Mouse (Mus musculus): Measurements from ENCODE around the gene Cib2.

Gene Cib2

DNA sequence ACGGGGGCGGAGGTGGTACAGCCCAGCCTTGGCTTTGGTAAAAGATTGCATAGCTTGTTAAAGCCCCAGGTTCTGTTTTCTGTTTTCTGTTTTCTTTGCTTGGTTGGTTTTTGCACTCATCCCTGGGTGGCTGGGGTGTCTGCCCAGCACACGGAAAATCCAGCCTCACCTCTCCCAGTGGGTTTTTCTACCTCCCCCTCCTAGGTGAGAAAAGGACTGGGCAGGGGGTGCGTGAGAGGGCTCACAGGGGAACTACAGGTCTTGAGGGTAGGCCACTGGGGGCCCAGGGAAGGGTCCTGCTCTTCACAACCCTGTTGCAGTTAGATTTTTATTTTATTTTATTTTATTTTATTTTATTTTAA lies 15.1 kb downstream of the Cib2 start:
- ATAC-seq (ENCODE audit: low TSS enrichment), result no peak

DNA sequence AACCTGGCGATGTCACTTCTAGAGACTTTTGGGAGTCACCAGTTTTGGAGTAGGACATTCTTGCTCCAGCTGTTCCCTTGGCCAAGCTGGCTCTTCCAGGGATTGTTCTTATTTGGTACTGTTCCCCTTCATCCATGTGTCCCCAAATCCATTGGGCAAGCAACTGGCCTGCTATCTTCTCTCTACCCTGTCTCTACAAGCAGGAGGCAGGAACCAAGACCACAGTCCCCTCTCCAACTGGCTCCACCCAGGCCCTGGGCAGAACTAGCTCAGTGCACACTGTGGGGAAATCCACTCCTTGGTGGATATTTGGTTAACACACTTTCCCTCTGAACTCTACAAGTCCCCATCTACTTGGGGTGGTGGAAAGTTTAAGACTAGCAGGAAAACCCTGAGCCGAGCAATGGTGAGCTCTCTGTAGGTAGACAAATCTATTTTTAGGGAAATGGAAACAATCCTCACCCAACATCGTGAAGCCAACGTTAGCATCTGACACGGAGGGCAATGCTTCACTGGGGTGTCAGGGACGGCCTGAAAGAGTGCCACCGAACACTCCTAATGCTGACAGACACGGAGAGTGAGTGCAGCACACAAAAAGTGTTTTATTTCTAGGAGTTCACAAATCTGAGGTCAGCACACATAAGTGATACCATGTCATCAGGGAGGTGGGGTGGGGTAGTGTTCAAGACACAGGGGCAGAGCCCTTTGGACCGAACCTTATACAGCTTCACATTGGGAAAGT lies 15.6 kb downstream of the Cib2 start:
- no peak for ATAC-seq (ENCODE audit: low TSS enrichment)

DNA sequence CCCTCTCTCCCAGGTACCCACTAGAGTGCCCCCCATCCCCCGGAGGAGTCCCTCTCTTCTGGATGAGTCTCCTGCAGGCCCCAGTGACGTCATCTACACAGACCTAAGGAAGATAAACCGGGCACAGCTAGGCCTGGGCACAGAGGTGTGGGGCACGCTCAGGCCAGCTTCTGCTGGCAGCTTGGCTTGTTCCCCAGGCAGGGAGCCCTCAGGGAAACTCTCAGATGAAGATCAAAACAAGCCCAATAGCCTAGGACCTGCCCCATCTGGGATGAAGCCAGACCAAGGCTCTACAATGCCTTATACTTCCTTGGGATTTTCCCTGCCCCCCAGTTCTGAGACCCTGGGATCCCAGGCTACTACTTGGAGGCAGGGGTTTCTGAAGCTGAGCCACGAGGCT lies 19.2 kb downstream of the Cib2 start:
- ATAC-seq (ENCODE audit: low TSS enrichment), result no peak

DNA sequence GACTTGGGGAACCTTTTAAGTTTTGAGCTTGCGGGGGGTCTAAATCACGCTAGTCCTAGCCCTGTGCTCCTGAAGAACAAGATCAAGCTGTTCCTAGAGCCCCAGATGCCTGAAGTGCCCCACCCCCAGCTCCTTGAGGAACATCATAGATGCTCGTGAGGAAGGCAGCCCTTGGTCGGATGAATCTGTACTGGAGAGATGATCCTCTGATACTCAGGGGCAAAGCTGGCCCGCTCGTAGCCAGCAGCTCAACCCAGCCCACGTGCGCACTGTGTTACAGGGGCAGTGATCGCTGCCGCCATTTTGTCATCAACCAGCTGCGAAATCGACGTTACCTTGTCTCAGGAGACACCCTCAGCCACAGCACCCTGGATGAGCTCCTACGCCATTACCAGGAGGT lies 21.3 kb downstream of the Cib2 start, which contains the start of gene Sh2d7:
Gene Sh2d7 (plus strand): TSS at position 301 of the 400 bp plus-strand sequence.
- ATAC-seq (ENCODE audit: low TSS enrichment), result no peak

DNA sequence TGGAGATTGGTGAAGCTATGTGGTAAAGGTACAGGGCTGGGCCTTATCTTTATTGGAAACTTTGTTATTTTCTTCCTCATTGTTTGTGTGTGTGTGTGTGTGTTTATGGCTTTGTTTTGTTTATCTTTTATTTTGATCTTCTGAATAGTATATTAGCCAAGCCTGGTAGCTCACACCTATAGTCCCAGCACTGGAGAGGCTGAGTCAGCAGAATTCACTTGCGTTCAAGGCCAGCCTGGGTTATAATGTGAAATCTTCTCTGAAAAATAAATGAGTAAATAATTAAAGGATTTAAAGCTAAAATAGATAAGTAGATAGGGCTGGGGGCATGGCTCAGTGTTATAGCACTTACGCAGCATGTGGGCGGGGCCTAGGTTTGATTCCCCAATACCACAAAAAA lies 21.8 kb downstream of the Cib2 start:
- ATAC-seq (ENCODE audit: low TSS enrichment), result no peak

DNA sequence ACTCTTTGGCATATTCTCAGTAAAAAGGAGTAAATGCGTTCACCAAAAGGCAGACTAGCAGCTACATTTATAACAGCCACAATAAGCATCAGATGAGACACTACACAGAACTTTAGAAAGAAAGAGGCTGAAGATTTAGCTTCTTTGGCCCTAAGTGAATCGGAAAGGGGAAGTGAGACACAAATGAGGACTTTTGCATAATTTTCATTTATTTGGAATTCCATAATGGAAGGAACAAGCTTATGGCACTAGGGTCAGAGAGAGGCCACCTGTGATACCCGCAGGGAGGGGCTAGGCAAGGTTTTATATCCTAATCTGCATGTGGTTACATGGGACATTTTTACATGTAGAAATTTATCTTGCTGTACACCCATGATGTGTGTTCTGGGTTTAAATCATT lies 22.5 kb downstream of the Cib2 start:
- no peak for ATAC-seq (ENCODE audit: low TSS enrichment)

DNA sequence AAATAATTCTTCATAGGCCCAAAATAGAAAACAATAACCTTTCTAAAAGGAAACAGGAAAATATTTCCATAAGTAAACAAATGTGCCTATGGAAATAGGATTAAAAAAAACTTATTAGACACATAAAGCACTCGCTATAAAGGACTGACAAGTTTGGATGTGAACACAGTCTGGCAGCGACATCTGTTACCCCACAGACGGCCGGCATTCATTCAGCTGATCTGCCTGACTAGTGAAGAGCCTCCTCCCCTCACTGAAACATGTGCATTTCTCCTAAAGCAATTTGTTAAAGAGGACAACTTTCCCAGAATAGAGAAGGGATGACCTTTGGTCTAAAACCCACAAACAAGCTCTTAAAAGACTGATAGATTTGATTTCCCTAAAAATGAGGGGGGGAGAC lies 23.0 kb downstream of the Cib2 start:
- peak; percentile 48; the same call in 1 of the 2 replicates for ATAC-seq (ENCODE audit: low TSS enrichment)

DNA sequence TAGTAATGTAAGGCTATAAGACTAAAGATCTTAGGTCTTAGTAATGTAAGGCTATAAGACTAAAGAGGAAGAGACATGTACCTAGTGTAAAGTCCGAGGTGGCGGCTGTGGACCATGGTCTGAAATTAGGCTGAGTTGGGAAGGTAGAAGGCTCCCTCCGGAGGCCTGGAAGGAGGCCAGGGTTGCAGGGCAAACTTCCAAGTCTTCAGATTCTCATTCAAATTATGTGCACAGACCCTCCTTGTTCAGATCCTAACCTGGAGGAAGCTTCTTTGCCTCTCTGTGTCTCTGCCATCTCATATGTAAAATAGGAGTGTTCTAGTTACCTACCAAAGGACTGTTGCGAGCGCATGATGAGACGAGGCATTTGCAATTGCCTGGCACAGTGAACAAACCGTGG lies 23.8 kb downstream of the Cib2 start:
- ATAC-seq (ENCODE audit: low TSS enrichment), result no peak

DNA sequence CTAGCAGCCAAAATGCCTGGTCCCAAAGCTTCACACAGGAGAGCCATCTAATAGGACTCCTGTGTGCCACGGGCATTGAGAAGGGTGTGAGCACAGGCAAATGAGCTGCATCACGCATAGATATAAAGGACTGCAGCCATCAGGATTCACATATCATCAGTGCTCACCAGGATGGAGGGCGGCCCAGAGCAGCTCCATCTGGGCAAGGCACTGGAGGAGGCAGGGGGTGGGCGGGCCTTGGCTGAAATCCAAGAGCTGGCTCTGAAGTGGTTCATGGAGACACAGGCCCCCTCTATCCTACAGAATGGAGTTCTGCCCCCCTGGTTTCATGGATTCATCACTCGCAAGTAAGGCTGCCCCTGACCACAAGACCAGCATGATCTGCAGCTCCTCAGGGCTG lies 26.0 kb downstream of the Cib2 start:
- ATAC-seq (ENCODE audit: low TSS enrichment), result peak; percentile 62

DNA sequence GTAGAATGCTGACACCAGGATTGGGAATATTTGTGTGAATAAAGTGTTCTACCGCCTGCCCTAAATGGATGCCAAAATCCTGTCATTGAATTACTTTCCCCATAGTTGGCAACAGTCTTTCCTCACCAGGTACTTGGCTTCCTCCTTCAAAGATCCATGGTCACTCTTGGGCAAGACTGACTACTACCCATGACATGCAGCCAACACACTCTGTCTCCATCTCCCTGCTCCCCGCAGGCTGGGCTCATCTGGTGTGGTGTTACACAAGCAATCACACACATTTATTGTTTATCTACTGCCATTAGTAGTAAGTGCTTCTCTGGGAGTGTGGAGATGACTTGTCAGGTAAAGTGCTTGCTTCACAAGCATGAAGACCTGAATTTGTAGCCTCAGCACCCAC lies 27.1 kb downstream of the Cib2 start:
- no peak for ATAC-seq (ENCODE audit: low TSS enrichment)

DNA sequence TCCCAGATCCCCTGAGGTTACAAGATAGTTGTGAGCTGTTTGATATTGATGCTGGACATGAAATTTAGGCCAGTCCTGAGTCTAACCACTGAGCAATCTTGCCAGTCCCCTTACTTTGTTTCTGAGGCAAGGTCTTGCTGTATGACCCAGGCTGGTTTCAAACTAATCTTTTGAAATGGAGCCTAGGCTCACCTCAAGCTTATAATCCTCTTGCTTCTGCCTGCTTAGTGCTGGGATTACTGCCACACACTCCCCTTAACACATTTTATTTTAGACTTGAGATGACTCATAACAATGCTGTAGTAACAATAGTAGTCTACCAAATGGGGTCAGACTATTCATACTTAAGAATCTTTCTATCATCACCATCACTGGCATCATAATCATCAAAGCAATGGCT lies 28.6 kb downstream of the Cib2 start:
- peak; percentile 46; the same call in 1 of the 2 replicates for ATAC-seq (ENCODE audit: low TSS enrichment)

DNA sequence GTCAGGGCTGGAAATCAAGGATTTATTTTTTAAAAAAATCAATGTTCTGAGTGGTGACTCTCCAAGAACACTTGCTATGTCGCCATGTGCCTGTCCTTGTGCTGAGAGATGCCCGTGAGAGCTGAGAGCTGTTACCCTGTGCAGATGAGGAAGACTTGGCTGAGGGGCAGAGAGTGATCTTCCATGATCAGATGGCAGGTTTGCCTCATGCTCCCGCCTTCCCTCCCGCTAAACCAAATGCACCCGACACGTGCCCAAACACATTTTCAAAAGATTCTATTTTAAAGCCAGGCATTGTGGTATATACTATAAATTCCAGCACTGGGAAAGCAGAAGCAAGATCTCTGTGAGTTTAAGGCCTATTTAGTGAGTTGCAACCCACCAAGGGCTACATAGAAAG lies 29.2 kb downstream of the Cib2 start:
- 0 out of 2 replicates have a peak, but pooled peaks have one; percentile 18 for ATAC-seq (ENCODE audit: low TSS enrichment)

DNA sequence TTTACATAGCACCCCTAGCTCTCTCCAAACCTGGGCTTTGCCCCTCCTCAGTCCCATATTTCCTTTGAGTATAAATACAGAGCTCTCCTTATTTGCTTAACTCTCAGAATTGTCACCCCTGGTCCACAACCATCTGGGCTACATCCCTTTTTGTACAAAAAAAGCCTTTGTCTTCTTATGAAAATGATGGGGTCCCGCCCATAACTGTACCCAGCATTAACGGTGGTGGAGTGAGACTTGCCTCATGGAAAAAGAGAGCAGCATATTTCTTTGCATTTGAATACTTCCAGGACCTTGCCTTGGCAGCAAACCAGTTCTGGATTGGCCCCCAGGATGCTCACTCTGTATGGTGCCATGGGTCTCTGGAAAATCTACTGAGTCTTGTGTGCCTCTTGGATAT lies 30.1 kb downstream of the Cib2 start:
- ATAC-seq (ENCODE audit: low TSS enrichment), result no peak

DNA sequence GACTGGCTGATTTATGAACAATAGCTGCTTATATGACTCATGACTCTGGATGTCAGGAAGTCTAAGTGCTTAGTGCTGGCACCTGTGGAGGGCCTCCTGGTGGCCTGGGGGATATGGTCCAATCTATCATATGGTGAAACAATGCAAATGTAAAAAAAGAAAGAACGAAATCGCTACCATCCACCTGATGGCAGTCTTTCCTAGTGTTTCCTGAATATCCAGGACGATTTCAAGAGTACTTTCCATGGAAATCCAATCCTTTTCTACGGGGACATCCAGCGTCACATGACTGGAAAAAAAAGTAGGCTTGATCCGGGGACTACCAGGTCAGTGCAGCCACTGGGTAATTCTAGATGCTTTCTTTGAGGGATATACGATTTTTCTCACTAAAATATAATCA lies 32.3 kb downstream of the Cib2 start:
- peak; percentile 53 for ATAC-seq (ENCODE audit: low TSS enrichment)

DNA sequence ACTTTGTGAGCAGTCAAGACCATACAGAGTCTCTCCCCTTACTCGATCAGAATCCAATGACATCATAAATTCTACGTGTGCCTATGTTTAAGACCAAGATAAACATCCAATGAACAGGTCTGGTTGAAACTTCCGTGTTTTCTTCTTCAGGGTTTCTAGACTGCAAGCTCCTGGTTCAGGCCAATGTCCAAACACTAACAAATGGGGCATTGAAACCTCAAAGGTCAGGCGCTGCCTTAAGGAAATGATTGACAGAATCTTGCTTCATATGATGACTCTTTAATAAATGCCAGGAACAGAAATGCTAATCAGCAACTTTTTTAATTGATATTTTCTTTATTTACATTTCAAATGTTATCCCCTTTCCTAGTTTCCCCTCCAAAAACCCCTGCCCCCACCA lies 39.7 kb downstream of the Cib2 start:
- ATAC-seq (ENCODE audit: low TSS enrichment), result no peak

DNA sequence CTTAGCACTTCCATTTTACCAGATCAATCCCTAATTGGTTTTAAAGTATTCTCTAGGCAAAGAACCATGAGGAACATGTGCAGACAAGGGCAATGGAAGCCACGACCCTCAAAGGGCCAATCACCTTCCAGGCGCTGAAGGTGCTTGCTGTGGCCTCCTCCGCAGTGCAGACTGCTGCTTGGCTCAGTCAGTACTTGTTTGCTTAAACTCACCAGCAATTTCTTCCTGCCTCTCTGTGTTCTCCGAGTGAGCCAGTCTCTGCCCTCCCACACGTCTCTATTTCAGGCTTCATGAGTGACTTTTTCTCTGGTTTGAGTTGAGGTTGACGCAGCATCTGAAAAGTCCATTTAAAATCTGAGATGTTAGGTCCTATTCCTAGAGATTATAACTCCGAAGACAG lies 41.1 kb downstream of the Cib2 start:
- peak; percentile 99 for ATAC-seq (ENCODE audit: low TSS enrichment)

DNA sequence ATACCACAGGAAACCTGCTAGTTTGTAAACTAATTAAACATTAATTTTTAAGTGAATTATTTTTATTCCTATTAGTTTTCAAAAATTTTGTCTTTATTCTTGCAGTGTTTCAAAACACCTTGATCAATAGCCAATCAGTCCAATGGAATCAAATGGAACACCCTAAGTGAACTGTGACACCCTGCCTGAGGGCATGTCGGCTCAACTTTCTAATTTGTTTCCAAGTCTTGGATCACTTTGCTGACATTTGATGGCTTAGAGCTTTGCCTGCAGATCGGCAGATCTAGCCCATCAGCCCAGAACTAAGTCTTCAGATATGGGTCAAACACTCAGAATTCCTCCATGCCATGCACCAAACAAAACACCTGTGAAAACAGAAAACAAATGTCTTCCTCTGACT lies 44.0 kb downstream of the Cib2 start:
- no peak for ATAC-seq (ENCODE audit: low TSS enrichment)

DNA sequence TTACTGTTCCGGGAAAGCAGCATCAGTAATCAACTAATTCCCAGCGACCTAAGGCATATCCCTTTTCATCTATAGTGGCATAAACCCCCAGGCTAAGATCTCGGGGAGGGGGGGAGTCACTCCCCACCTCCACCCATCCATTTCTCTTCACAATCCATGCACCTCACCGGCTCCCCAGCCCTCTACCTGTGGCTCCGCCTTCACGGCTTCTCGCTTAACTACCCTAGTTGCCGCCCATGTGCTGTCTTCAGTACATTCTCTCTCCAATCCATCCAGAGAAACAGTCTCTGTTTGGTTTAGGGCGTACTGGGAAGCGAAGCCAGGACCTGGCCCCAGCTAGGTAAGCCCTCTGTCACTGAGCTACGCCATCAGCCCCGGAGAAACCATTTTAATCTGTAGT lies 57.1 kb downstream of the Cib2 start:
- no peak for ATAC-seq (ENCODE audit: low TSS enrichment)

DNA sequence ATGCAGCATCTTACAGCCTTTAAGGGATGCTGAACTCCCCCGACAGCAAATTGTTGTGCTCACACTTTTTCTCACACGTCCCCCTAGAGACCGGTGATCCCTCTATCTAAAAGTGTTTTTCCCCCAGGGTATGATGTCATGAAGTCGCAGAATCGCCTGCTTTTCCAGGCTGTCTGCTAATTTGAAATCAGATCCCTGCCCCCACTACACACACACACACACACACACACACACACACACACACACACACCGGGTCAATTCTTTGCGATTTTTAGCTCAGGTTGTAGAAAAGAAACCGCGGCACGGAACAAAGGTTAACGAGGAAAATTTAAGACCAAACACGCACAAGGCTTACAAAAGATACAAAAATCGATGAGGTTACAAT lies 57.9 kb downstream of the Cib2 start:
- no peak for ATAC-seq (ENCODE audit: low TSS enrichment)

DNA sequence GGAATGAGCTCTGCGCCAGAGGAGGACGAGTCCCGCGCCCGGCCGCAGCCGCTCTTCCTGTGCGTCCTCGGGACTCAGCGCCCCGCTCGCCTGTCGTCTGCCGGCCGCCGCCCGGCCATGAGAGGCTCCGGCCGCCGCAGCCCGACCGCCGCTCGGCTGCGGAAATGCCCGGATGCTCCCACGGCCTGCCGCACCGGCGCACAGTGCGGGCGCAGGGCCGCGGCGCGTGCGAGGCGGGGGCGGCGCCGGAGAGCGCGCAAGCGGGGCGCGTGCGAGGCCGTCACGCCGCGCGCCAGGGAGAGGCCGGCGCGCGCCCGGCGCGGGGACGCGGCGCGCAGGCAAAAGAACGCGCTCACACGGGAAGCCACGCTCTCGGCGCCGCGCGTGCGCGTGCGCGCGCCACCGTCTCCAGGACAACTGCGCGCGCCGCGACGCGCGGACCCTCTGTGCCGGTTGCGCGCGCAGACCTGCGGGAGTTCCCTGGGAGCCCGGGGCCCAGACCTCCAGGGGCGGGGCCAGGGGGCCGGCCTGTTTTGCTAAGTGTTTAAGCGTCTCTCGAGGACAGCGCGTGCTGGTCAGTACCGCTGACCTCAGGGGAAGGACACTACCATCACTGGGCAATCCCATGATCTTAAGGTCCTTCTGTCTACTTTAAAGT lies 58.4 kb downstream of the Cib2 start, which contains the start of gene Dmxl2:
Gene Dmxl2 (minus strand): TSS at position 174 of the 658 bp plus-strand sequence.
- peak; percentile 86 for ATAC-seq (ENCODE audit: low TSS enrichment)

DNA sequence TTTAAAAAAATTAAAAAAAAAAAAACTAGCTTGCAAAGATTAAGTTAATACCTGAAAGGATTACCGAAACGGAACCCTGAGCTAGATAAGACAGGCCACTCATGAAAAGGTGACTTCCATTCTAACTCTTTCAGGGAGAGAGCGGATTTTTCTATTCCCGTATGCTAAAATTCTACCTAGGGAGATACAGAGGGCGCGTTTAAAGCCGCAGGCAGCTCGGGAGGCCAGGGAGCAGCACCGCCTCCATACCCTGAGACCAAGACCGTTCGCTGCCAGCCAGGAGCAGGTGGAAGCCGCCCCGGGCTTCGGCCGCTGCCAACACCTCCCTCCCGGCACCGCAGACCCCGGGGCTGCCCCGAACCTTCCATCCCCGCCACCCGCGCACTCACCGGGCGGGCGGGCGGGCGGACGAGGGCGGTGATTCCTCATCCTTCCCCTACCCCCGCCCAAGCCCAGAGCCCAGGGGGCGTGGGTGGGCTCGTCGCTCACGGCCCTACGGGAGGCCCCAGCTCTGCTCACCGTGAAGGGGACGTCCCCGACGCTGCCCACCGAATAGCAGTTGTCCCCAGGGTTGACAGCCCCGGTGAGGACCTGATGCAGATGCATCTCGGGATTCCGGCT lies 59.1 kb downstream of the Cib2 start:
- peak; percentile 6; the same call in 1 of the 2 replicates for ATAC-seq (ENCODE audit: low TSS enrichment)

DNA sequence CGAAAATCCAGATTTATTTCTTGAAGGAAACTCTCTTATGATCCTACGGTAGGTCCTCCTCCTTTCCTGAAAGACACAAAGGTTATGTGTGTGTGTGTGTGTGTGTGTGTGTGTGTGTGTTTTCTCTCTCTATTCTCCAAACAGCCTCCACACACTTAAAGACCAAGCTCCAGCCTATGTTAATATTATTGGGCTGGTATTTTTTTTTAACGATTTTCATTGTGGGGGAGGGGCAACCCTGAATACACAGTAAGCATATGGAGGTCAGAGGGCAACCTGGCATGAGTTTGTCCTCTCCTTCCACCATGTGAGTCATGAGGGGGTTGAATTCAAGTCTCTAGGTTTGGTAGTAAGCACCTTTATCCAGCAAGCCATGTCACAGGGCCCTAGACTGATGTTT lies 60.2 kb downstream of the Cib2 start:
- ATAC-seq (ENCODE audit: low TSS enrichment), result no peak

DNA sequence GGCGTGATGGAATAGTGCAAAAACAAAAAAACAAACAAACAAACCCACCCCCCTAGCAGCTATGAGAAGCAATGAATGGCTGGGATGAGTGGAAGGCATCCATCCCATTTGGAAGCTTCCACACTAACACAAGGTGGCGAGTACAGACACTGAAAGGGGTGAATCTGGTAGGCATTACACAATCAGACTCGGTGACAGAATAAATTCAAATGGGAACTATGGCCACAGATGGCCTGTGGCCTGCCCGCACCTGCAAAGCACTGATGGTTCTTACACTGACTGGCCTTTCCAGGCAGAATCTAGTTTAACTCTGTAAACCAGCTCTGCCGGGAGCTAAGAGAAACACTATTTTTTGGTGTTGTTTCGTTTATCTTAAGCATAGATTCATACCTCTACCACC lies 60.7 kb downstream of the Cib2 start:
- no peak for ATAC-seq (ENCODE audit: low TSS enrichment)
